Mouse (Mus musculus): ENCODE results near the gene Tmem14c.

Tmem14c gene

GRCm38 (mm10) chr13:41016797-41017405, 809 bp downstream of the Tmem14c start:
- DNase-seq, result no peak

DNA sequence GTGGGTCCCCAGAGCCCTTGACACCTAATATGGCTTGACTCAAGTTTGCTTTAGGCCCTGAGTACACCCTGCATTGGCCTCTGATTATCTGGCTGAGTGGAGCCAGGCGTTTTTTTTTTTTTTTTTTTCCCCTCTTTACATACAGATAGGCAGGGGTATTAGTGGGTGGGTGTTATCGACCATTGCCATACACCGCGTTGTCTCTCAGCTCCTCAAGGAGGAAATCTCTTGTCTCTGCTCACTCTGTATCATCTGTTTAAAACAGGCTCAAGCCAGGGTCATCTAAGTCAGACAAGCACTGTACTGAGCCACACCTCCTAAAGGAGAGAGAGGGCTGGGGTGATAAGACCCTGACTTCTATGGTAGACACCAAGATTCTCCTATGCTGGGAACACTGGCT, 1.7 kb downstream of the Tmem14c start:
- DNase-seq, result no peak

GRCm38 (mm10) chr13:41018236-41018635, 2.1 kb downstream of the Tmem14c start:
- DNase-seq, result no peak

- DNase-seq, result no peak
These were observed 2.9 kb downstream of the Tmem14c start for GRCm38 (mm10) chr13:41018756-41019591.

- no peak for DNase-seq
These were observed 4.4 kb downstream of the Tmem14c start for GRCm38 (mm10) chr13:41020494-41020893.

DNA sequence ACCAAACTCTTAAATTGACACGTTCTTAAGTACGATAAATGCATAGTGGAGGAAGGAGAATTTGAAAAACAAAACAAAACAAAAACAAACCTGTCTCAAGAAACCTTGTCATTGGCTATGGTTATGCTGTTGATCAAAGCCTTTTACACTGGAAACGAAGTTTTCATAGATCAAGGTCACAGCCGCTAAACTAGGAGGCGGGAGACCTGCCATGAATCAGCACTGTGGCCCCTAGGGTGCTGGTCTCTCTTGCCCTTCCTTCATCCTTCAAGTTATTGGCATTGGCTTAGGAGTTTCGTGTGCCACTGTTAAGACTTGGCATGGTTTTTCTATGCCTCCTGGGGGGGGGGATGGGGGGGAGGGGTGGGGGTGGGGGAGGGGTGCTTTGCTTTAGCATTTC, 5.5 kb downstream of the Tmem14c start:
- no peak for DNase-seq

DNA sequence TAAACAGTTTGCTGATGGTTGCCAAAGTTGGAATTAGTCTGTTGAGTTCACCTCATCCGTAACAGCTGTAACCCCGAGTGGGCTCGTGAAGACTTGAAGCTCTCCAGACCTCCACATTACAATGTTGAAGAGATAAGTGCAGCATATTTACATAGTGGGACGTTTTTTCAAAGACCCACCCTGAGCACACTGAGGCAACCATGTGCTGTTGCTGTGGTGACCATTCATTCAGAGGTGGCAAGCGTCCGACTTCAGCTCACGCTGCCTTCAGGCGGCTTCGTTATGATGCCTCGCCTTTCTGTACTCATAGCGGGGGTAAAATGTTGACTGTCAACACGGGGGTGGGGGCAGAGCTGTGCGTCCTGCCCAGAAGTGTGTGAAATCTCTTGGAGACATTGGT, 6.0 kb downstream of the Tmem14c start:
- DNase-seq, result no peak

DNA sequence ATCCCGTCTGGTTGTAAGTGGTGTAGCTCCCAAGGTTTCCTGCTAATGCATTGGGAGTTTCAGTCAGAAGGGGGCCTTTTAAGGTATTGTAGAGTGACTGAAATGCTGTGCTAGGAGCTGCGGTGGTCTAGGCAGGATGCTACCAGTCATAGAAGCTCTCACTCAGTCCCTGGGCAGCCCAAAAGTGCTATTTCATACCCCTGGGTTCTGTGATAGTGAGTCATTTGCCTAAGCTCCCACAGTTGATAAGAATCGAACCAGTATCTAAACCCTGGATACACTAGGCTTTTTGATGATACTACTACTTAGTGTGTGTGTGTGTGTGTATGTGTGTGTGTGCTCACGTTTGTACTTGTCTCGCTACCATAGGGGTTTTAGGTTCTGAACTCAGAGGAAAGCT, 14.0 kb downstream of the Tmem14c start:
- DNase-seq, result no peak

DNA sequence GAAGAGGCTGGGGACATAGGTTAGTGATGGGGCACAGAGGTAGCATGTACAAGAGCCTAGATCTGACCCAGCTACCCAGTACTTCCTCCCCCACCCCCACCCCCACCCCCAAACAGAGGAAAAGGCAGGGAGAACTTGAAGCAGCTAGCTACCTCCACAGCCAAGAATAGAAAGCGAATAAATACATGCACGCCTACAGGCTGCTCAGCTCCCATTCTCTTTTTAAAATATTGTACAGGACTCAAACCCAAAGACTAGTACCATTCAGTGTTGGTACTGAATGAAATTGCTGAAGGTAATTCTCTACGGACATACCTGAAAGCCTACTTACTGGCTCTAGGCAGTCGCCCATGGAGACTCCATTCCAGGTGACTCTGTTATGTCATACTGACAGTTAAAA, 26.4 kb downstream of the Tmem14c start:
- DNase-seq, result no peak

DNA sequence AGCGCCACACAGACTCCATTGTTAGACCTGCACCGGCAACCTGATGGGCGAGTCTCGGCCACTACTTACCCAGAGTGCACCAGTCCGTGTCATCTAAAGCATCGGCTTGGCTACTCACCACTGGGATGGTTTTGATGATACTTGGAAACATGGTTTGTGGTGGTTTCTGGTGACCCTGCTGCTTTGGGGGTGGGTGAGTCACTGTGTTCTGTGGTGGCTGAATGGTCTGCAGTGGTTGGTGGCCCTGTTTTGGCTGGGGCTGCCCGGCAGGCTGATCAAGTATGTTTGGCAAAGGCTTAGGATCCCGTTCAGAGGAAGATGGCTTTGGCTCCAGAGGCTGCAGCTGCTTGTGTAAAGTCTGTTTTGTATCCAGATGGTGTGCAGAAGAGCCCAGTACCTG, 29.8 kb downstream of the Tmem14c start:
- DNase-seq, result no peak

DNA sequence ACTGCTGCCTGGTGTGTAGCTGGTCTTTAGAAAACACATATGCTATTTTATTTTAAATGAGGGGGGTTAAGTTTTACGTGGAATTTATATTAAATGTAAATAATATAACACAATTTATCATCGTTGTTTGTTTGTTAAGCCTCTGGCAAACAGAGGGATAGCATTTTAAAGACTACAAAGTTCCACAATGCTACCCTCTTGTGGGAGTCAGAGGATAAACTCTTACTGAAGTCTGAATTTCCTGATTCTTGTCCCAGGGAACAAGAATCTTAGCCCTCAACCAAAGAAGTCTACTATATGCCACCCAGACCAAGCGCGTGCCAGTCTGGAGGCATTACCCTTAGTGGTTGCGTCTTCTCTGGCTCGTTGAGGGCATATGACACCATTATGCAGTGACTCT, 31.2 kb downstream of the Tmem14c start:
- no peak for DNase-seq

DNA sequence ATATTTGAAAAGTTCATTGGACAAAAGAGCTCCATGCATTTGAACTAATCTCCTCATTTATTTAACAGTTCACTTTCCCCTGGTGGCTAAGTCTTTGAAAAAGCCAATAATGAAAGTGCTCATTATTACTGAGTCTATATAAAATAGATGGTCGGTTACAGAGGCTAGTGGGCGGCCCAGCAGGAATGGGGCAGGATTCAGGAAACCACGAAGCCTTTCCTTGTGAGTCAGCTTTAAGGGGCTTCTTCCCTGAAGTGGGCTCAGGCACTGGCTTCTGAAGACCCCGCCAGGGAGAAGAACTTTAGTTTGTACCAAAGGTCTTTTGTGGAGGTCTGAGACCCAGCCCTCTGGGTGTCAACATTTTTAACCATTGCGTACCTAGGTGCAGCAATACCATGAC, 35.9 kb downstream of the Tmem14c start:
- no peak for DNase-seq

DNA sequence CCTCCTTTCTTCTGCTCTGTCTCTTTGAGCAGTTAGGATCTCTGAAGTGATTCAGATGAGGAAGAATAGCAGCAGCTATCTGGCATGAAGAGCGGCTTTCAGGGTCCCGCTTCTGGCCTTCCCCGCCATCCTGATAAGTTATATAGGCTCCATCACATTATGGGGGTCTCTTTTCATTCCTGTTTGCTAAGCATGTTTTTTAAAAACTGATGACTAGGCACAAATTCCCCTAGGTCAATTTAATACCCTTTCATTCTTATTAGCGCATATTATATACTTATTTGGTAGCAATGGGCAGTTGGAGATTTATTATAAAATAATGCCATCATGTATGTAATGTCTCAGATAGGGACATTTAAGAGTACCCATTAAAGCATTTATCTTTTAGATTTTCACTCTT, 51.5 kb downstream of the Tmem14c start:
- no peak for DNase-seq

DNA sequence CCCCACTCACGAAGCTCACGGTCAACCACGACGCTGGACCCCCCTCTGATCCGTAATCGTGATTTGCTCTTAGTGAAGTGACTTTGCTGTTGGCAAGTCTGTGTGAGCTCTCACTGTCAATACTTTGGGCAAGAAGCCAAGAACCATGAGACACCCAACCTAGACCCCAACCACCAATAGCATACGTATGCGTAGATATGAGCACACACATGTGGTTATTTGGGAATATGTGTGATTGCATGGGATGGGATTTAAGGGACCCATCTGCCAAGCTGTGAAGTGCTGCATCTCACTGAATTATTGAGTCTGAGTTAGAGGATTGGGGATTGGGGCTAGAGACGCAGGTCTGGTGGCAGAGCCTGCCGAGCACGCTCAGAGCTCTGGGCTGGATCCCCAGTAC, 55.5 kb downstream of the Tmem14c start:
- no peak for DNase-seq
